Mouse (Mus musculus): Measurements from ENCODE around the gene Ap2a1. TPM values are rescaled to one million over a fixed set of nuclear protein-coding genes. Genes with fewer than 3 reads are reported as not detected.

The Ap2a1 gene
- polyA plus RNA-seq, 1 experiment from 2014 or later, result 122 TPM

- Histone ChIP-seq H3K4me2 (no peak within 1 kb of the TSS), H3K9ac (no peak within 1 kb of the TSS), H3K9me3 (no peaks in the 10 kb centered on the region), H3K36me3 (replicated peaks) (no peaks in the 10 kb centered on the region), H3K4me3 (no peak within 1 kb of the TSS), H3K4me1 (no peaks in the 10 kb centered on the region), H3K27ac (no peak within 1 kb of the TSS), H3K27me3 (replicated peaks) (no peaks in the 10 kb centered on the region)
- no peak for ATAC-seq (replicated peaks)
- 79% methylated on average over 7 of the region's 7 CpGs for WGBS
Measured at GRCm38 (mm10) chr7:44942904-44943303, 13.6 kb upstream of the Ap2a1 start, which contains the start of gene Tsks. Gene Tsks, plus strand, starts transcription at chr7:44943204.

DNA sequence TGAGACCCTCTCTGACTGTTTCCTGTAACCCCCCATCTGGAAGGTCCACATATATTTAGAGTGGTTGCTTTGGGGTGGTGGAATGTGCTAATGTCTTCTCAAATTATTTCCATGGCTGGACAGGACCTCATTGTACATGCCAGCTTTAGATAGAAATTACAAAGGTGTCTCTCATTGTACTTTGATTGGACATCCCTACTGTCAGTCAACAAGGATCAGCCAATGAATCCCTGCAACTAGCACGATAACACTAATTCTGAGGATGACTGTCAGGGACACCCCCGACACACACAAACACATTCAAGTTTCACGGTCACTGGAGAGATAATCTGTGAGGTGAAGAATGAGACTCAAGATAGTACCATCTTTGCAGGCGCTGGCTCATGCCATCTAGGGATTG lies 9.4 kb upstream of the Ap2a1 start:
- Histone ChIP-seq H3K4me3 (no peak overlapping the region), H3K4me2 (no peak overlapping the region), H3K36me3 (replicated peaks) (no peaks in the 10 kb centered on the region), H3K9ac (no peak overlapping the region), H3K9me3 (no peaks in the 10 kb centered on the region), H3K27me3 (replicated peaks) (no peaks in the 10 kb centered on the region), H3K27ac (no peak overlapping the region), H3K4me1 (no peaks in the 10 kb centered on the region)
- no peak for ATAC-seq (replicated peaks)
- WGBS, result 92% methylated on average over 4 of the region's 4 CpGs

GRCm38 (mm10) chr7:44928570-44928969 lies 726 bp downstream of the Ap2a1 start:
- no peak for ATAC-seq (replicated peaks)
- Histone ChIP-seq H3K27ac (peak overlapping the region; percentile 86; the same call in 1 of the 2 replicates), H3K4me1 (peaks cover 32% of the 10 kb centered on the region), H3K36me3 (replicated peaks) (peaks cover 6% of the 10 kb centered on the region; the same call in 1 of the 2 replicates), H3K4me2 (peak overlapping the region; percentile 71), H3K4me3 (peak overlapping the region; percentile 93), H3K9me3 (no peaks in the 10 kb centered on the region), H3K27me3 (replicated peaks) (no peaks in the 10 kb centered on the region), H3K9ac (peak overlapping the region; percentile 98)
- WGBS, result 7% methylated on average over 1 of the region's 1 CpGs

DNA sequence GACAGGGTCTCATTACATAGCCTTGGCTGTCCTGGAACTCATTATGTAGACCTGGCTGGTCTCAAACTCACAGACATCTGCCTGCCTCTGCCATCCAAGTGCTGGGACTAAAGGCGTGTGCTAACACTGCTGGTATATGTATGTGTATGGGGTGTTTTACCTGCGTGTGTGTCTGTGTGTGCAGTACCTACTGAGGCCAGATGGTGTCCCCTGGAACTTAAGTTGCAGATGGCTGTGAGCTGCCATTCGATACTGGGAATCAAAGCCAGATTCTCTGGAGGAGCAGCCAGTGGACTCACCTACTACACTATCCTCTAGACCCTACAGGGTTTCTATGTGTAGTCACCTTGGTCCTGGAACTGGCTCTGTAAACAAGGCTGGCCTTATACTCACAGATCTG lies 3.8 kb downstream of the Ap2a1 start:
- H3K4me2 ChIP-seq, result no peak overlapping the region
- no peak overlapping the region for H3K27ac ChIP-seq
- H3K9ac ChIP-seq, result no peak overlapping the region
- H3K27me3 ChIP-seq (replicated peaks), result no peaks in the 10 kb centered on the region
- ATAC-seq (replicated peaks), result no peak
- no peaks in the 10 kb centered on the region for H3K9me3 ChIP-seq
- H3K4me1 ChIP-seq, result peaks cover 29% of the 10 kb centered on the region
- WGBS, result 80% methylated on average over 3 of the region's 3 CpGs
- no peak overlapping the region for H3K4me3 ChIP-seq
- H3K36me3 ChIP-seq (replicated peaks), result peaks cover 20% of the 10 kb centered on the region; the same call in 1 of the 2 replicates

- no peaks in the 10 kb centered on the region for H3K27me3 ChIP-seq (replicated peaks)
- H3K9ac ChIP-seq, result no peak overlapping the region
- H3K4me3 ChIP-seq, result no peak overlapping the region
- ATAC-seq (replicated peaks), result no peak
- H3K36me3 ChIP-seq (replicated peaks), result peaks cover 20% of the 10 kb centered on the region; the same call in 1 of the 2 replicates
- H3K4me2 ChIP-seq, result no peak overlapping the region
- H3K4me1 ChIP-seq, result peaks cover 13% of the 10 kb centered on the region
- no peaks in the 10 kb centered on the region for H3K9me3 ChIP-seq
- H3K27ac ChIP-seq, result no peak overlapping the region
Measured at GRCm38 (mm10) chr7:44922530-44922929, 6.8 kb downstream of the Ap2a1 start.

- H3K9ac ChIP-seq, result no peak overlapping the region
Measured at GRCm38 (mm10) chr7:44919127-44919526, 10.2 kb downstream of the Ap2a1 start.

GRCm38 (mm10) chr7:44918219-44918618 lies 11.1 kb downstream of the Ap2a1 start:
- H3K9me3 ChIP-seq, result no peaks in the 10 kb centered on the region
- H3K27ac ChIP-seq, result no peak overlapping the region
- H3K4me1 ChIP-seq, result no peaks in the 10 kb centered on the region
- 91% methylated on average over 3 of the region's 3 CpGs for WGBS
- ATAC-seq (replicated peaks), result no peak
- H3K27me3 ChIP-seq (replicated peaks), result no peaks in the 10 kb centered on the region
- H3K9ac ChIP-seq, result no peak overlapping the region
- no peak overlapping the region for H3K4me2 ChIP-seq
- peaks cover 18% of the 10 kb centered on the region; the same call in 1 of the 2 replicates for H3K36me3 ChIP-seq (replicated peaks)
- H3K4me3 ChIP-seq, result no peak overlapping the region

More at GRCm38 (mm10) chr7:44919127-44919526, 10.2 kb downstream of the Ap2a1 start:
- Histone ChIP-seq H3K27me3 (replicated peaks) (no peaks in the 10 kb centered on the region), H3K9me3 (no peaks in the 10 kb centered on the region), H3K4me3 (no peak overlapping the region), H3K4me2 (no peak overlapping the region), H3K4me1 (no peaks in the 10 kb centered on the region), H3K36me3 (replicated peaks) (peaks cover 25% of the 10 kb centered on the region; the same call in 1 of the 2 replicates), H3K27ac (no peak overlapping the region)
- ATAC-seq (replicated peaks), result no peak
- WGBS, result 89% methylated on average over 5 of the region's 5 CpGs

- Histone ChIP-seq H3K27ac (no peak overlapping the region), H3K4me1 (no peaks in the 10 kb centered on the region), H3K27me3 (replicated peaks) (no peaks in the 10 kb centered on the region), H3K9ac (no peak overlapping the region), H3K36me3 (replicated peaks) (peaks cover 10% of the 10 kb centered on the region; the same call in 1 of the 2 replicates), H3K4me2 (no peak overlapping the region), H3K9me3 (no peaks in the 10 kb centered on the region), H3K4me3 (no peak overlapping the region)
- ATAC-seq (replicated peaks), result 0 out of 2 replicates have a peak, but pooled peaks have one; percentile 33
- 94% methylated on average over 4 of the region's 4 CpGs for WGBS
Measured at GRCm38 (mm10) chr7:44916881-44917280, 12.4 kb downstream of the Ap2a1 start.

GRCm38 (mm10) chr7:44916191-44916590 lies 13.1 kb downstream of the Ap2a1 start:
- 83% methylated on average over 6 of the region's 6 CpGs for WGBS
- ATAC-seq (replicated peaks), result no peak

GRCm38 (mm10) chr7:44915314-44915713 lies 14.0 kb downstream of the Ap2a1 start:
- H3K36me3 ChIP-seq (replicated peaks), result peaks cover 16% of the 10 kb centered on the region; the same call in 1 of the 2 replicates
- H3K9me3 ChIP-seq, result no peaks in the 10 kb centered on the region
- no peak overlapping the region for H3K27ac ChIP-seq
- ATAC-seq (replicated peaks), result no peak
- no peak overlapping the region for H3K4me2 ChIP-seq
- no peak overlapping the region for H3K9ac ChIP-seq
- no peaks in the 10 kb centered on the region for H3K4me1 ChIP-seq
- H3K27me3 ChIP-seq (replicated peaks), result no peaks in the 10 kb centered on the region
- 94% methylated on average over 9 of the region's 9 CpGs for WGBS
- no peak overlapping the region for H3K4me3 ChIP-seq

More at GRCm38 (mm10) chr7:44916191-44916590, 13.1 kb downstream of the Ap2a1 start:
- no peak overlapping the region for H3K4me2 ChIP-seq
- H3K36me3 ChIP-seq (replicated peaks), result peaks cover 7% of the 10 kb centered on the region; the same call in 1 of the 2 replicates
- H3K4me3 ChIP-seq, result no peak overlapping the region
- no peak overlapping the region for H3K27ac ChIP-seq
- no peaks in the 10 kb centered on the region for H3K4me1 ChIP-seq
- no peak overlapping the region for H3K9ac ChIP-seq
- H3K9me3 ChIP-seq, result no peaks in the 10 kb centered on the region
- no peaks in the 10 kb centered on the region for H3K27me3 ChIP-seq (replicated peaks)

- H3K27me3 ChIP-seq (replicated peaks), result no peaks in the 10 kb centered on the region
- no peak for ATAC-seq (replicated peaks)
- H3K9ac ChIP-seq, result no peak overlapping the region
- no peaks in the 10 kb centered on the region for H3K9me3 ChIP-seq
- 91% methylated on average over 2 of the region's 2 CpGs for WGBS
- no peak overlapping the region for H3K4me2 ChIP-seq
- no peaks in the 10 kb centered on the region for H3K4me1 ChIP-seq
- H3K27ac ChIP-seq, result no peak overlapping the region
- peaks cover 24% of the 10 kb centered on the region; the same call in 1 of the 2 replicates for H3K36me3 ChIP-seq (replicated peaks)
- no peak overlapping the region for H3K4me3 ChIP-seq
Measured at GRCm38 (mm10) chr7:44914396-44914795, 14.9 kb downstream of the Ap2a1 start.

GRCm38 (mm10) chr7:44908706-44909476 lies 20.4 kb downstream of the Ap2a1 start:
- 92% methylated on average over 15 of the region's 15 CpGs for WGBS
- ATAC-seq (replicated peaks), result no peak
- H3K4me2 ChIP-seq, result no peak overlapping the region
- no peaks in the 10 kb centered on the region for H3K9me3 ChIP-seq
- no peak overlapping the region for H3K27ac ChIP-seq
- H3K4me3 ChIP-seq, result no peak overlapping the region
- H3K9ac ChIP-seq, result no peak overlapping the region
- H3K36me3 ChIP-seq (replicated peaks), result peaks cover 54% of the 10 kb centered on the region
- H3K27me3 ChIP-seq (replicated peaks), result no peaks in the 10 kb centered on the region
- no peaks in the 10 kb centered on the region for H3K4me1 ChIP-seq

DNA sequence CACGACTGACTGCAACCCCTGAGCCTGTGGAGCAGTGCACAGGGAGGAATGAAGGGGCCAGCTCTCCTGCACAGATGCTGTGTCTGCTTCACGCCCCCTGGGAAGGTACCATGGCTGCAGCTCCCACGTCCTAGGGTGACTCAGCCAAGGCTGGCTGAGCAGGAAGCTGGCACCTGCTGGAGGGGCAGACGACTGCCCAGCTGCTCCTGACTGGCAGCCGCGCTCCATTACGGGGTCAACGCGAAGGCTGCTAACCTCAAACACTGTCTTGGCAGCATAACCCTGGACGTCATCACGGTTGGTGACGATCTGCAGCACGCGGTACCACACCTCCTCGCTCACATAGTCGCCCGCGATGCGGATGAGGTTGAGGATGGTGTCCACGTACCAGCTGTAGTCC lies 23.9 kb downstream of the Ap2a1 start:
- H3K36me3 ChIP-seq (replicated peaks), result peaks cover 59% of the 10 kb centered on the region
- no peak overlapping the region for H3K4me3 ChIP-seq
- H3K4me2 ChIP-seq, result no peak overlapping the region
- no peaks in the 10 kb centered on the region for H3K9me3 ChIP-seq
- 94% methylated on average over 20 of the region's 20 CpGs for WGBS
- no peak for ATAC-seq (replicated peaks)
- no peaks in the 10 kb centered on the region for H3K27me3 ChIP-seq (replicated peaks)
- no peak overlapping the region for H3K9ac ChIP-seq
- peaks cover 11% of the 10 kb centered on the region for H3K4me1 ChIP-seq
- no peak overlapping the region for H3K27ac ChIP-seq

Data from midbrain, embryonic 15.5 days (tissue).